Mouse (Mus musculus): ENCODE results near the gene Fam84a. TPM values are rescaled to one million over a fixed set of nuclear protein-coding genes. Genes with fewer than 3 reads are reported as not detected.

The Fam84a gene
- polyA plus RNA-seq (2014; fragmentation: Illumina TruSeq; extraction: RNeasy Lipid Tissue Mini Kit (QIAGEN cat#74804); ENCODE audit: low replicate concordance) = 43.5 TPM

GRCm38 (mm10) chr12:14151921-14152320 is at the start of gene Fam84a:
Fam84a (minus strand) TSS chr12:14152054.

All from small intestine, adult 10 weeks (tissue).